Mouse (Mus musculus): ENCODE measurements around the gene Ctsa.

The Ctsa gene

DNA sequence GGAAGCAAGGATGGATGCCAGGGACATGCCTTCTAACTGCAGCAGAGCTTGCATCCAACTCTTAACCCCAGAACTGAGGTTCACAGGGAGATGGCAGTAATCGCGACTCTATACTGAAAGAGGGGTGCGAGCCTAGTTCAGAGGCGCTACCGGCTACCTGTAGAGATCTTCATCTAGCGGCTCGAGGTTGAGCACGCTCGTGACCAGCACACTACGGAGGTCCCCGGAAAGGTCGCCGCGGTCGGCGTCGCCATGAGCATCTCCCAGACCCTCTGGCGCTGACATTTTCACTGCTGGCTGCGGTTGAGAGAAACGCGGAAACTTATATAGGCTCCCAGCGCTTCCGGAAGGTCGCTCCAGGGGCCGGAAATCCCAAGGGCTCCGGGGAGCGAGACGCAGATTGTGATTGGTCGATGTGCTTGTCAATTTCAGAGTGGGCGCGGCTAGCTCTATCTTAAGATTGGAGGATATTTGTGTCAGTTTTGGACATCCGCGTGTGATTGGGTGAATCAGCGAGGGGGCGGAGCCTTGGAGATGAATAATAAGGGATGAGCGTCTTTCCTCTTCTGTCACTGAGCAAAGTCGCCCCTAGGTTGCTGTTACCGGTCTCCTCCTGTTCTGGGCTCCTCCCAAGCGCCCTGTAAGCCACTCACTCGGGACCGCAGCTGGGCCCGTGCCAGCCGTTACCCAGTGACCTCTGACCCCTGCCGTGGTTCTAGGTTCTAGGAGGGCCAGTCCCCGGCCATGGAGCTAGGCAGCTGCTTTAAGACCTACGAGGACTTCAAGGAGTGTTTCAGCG lies 27.9 kb upstream of the Ctsa start, which contains the start of the genes Acot8 and Zswim3:
Gene Acot8 (minus strand): TSS at position 350 of the 799 bp plus-strand sequence.
Gene Zswim3 (plus strand): TSS at position 566 of the 799 bp plus-strand sequence.
- DNase-seq (ENCODE audit: low read depth, low spot score), result peak; percentile 100

DNA sequence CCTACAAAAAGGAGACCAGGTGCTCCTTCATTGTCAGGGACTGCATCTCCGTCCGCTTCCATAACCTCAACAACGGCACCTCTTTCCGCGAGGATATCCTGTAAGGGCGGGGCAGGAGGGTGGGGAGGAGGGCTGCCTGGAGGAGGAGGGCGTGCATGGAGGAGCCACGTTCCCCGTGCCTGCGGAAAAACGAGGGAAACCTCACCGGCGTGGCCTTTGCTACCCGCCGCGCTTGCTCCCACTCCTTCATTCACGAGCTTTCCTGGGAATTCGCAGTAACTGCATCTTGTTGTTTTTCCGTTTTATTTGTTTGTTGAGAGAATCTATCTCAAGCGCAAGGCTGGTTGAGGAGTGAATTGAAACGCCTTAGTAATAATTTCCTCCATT lies 27.3 kb upstream of the Ctsa start:
- no peak for DNase-seq (ENCODE audit: low read depth, low spot score)

DNA sequence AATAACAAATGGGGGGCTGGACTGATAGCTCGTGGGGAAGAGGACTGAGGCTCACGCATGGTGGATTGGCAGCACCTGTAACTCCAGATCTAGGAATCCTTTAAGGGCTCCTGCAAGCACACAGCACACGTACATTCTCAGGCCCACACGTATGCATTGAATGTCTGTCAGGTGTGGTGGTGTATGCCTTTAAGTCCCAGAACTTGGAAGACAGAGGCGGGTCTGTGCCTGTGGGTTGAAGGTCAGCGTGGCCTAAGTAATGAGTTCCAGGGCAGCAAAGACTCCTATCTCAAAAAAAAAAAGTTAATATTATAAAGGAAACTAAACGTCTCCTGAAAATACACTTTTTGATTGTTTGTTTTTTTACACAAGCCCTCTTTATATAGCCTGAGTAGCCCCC lies 26.1 kb upstream of the Ctsa start:
- DNase-seq (ENCODE audit: low read depth, low spot score), result no peak

DNA sequence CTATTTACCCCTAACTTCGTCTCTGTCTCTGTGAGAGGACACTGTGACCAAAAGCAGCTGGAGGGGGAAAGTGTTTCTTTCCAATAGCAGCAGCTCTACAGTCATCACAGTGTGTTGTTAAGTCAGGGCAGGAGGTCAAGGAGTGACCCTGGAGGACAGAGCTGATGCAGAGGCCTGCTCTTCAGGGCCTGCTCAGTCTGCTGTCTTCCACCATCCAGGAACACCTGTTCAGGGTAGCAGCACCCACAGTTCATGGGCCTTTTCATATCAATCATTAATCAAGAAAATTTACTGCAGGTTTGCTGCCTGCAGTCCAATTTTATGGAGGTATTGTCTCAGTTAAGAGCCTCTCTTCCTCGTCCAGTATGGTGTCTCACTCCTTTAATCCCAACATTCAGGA lies 19.1 kb upstream of the Ctsa start:
- no peak for DNase-seq (ENCODE audit: low read depth, low spot score)

DNA sequence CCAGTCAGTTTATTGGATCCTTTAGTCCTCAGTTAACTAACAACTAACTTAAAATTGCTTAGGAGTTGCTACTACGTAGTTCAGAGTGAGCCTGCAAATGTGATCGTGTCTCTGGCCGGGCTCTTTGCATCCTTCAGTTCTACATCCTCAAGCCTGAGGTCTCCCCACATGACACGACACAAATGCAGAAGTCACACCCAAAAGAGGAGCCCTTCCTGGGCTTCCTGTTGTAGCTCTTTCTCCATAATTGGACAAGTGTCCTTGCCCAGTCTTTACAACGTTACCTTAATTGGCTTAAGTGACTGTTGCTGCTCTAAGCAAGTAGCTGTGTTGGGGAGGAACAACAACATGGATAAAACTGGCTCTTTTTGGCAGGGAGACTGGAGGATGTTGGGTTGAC lies 17.3 kb upstream of the Ctsa start:
- DNase-seq (ENCODE audit: low read depth, low spot score), result no peak

DNA sequence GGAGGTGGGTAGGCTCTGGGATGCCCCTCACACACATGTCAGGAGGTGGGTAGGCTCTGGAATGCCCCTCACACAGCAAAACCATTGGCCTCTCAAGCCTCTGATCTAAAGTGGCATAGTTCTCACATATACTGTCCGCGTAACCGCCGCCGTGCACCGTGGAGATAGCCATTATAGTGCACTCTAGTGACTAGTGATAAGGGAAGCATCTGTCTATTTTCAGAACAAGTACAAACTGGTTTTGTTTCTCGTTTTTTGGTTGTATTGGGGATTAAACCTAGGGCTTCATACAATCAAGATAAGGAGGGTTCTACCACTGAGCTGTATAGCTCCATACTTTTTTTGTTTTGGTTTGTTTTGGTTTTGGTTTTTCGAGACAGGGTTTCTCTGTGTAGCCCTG lies 16.9 kb upstream of the Ctsa start:
- DNase-seq (ENCODE audit: low read depth, low spot score), result no peak

DNA sequence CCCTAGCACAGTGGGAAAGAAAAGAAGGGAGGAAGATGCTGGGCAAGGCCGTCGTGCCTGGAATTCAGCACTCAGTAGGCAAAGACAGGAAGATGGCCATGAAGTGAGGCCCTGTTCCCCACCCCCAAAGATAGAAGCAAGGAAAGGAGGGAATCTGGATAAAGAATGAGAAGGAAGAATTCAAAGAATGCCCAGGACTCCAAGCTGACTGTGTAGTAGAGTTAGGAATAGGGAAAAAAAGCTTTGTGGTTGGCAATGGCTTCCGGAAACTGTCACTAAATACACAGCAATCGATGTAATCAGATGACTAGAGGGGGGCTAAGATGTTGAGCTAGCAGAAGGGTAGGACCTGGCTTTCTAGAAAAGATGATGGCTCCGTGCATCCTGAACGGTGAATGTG lies 15.5 kb upstream of the Ctsa start:
- DNase-seq (ENCODE audit: low read depth, low spot score), result no peak

DNA sequence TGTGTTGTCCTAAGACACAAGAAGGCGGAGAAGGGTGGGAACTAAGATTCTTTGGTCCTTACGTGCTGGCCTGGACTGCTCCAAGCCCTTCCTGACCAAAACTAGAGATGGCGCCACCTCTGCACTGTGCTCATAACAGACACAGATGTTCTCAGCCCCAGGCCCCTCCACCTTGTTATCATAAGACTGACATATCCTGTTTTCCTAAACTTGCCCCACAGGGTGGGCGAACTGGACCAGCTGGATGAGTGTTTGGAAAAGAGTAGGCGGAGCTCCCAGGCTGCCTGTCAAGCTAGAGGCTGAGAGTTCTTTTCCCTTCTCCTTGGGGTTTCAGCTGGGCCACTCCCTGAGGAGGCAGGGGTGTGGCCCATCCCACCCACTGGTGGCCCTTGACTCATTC lies 15.0 kb upstream of the Ctsa start:
- DNase-seq (ENCODE audit: low read depth, low spot score), result no peak

DNA sequence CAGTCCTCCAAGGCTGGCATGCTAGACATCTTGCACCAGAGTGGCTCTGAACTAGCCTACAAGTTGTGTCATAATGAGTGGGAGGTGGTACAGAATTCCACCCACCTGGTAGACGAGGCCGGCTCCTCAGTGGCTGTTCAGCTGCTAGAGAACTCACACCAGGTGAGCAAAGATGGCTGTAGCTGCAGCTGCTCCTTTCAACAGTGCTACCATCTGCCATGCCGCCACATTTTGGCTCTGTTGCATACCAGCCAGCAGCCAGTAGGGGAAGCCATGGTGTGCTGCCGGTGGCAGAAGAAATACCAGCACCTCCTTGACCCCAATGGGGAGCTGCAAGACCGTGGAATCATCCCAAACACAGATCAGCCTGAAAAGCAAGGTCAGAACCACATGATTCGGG lies 11.6 kb upstream of the Ctsa start:
- DNase-seq (ENCODE audit: low read depth, low spot score), result no peak

DNA sequence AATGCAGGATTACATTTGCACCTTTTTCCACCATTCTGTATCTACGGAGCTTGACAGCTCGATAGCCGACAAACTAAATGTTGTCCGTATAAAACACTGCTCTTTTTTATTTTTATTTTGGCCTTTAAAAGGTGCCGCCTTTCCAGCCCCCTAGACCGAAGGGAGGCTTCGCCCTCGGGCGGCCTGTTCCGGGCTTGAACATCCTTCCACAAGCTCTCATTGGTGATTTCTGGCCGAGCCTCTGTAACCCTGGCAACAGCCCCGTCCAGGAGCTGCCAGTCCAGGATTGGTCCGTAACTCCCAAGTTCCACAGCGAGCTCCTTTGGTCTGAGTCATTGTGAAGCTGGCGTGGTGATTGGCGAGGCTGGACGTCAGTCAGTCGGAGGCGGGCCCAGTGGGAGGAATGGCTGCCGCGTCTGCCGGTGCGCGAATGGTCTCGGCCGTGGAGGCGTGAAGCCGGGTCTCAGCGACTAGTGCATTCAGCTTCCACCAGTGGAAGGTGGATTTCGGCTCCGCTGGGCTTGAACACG lies 10.0 kb upstream of the Ctsa start, which contains the start of gene Zswim1:
Gene Zswim1 (plus strand): TSS at position 51 of the 530 bp plus-strand sequence.
- DNase-seq (ENCODE audit: low read depth, low spot score), result peak; percentile 99

DNA sequence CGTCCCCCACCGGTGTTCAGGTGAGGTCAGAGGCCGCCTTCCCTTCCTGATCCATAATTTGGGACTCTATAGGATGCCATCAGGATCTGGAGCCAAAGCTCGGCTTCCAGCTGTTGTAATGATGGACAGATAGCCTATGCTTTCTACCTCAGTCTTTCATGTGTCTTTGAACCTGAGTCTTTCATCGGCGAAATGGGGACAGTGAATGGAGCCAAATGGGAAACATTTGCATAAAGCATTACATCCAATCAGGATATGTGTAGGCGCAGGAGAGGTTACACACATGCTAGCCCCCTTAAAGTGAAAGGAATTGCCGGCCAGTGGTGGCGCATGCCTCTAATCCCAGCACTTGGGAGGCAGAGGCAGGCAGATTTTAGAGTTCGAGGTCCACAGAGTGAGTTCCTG lies 9.5 kb upstream of the Ctsa start:
- DNase-seq (ENCODE audit: low read depth, low spot score), result peak; percentile 75

DNA sequence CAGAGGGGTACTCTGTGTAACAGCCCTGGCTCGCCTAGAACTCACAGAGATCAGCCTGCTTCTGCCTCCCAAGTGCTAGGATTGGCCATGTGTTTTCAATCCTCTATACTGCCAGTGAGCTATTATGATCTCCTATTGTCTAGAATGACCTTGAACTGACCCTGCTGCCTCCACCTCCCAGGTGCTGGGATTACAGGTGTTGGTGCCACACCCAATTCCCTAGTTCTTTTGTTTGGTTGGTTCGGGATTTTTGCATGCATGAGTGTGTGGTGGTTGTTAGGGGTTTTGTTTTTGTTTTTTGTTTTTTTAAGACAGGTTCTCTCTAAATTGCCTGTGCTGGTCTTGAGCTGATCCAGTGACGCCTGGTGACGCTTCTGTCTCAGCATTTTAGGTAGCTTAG lies 8.7 kb upstream of the Ctsa start:
- DNase-seq (ENCODE audit: low read depth, low spot score), result peak; percentile 97

DNA sequence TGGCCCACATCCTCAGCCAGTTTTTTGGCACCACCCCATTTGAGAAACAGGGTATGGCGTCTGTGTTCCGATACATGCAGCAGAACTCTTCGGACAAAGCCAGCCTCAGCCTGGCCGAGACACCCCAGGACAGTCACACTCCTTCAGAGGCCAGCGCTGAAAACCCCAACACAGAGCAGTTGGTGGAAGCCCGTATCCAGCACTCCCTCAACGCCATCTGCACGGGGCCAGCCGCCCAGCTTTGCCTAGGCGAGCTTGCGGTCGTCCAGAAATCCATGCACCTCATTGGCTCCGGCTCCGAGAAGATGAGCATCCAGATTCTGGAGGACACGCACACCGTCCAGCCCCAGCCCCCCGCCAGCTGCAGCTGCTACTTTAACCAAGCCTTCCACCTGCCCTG lies 7.2 kb upstream of the Ctsa start:
- no peak for DNase-seq (ENCODE audit: low read depth, low spot score)

DNA sequence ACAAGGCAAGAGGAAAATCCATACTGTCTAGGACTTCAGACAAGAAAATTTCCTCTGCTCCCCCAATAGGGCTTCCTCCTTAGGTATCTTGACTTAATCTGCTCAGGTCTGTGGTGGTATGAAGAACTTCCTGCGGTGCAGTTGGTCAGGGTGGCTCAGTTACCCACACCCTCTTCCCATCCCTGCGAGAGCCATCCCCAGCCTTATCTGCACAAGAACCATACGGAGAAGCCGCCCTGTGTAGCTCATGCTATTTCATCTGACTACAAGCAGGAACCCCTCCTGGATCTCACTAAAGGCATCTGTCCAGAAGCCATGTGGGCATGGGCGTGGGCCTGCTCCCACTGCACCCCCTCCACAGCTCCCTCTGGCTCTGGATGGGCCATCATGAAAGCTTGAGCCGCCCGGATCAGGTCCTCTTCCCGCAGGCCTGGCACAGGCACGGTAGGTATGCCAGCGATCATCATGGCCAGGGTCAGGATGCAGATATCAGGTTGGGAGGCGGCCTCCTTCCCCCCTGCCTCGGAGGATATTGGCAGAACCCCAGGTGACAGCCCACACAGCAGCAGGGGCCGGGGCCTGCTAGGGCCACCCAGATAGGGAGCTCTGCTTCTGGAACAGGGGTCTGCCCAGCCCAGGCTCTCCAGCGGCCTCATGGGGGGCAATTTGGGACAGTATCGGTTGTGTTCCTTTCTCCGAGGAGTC lies 5.4 kb upstream of the Ctsa start:
- no peak for DNase-seq (ENCODE audit: low read depth, low spot score)

DNA sequence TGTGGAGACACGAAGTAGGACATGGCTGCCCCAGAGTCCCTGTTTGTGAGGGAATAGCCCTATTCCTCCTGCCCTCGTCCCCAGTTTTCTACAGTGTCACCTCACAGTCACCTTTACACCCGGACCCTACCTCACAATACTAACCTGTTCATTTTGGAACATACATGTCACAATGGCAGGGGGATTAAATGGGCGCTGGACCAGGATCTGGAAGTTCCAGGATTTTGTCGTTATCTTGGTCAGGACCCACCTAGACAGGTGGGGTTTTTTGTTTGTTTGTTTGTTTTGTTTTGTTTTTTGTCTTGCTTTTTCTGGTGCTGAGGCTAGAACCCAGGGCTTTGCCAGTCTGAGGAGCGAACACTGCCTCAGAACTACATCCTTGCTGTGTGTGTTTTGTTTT lies 4.2 kb upstream of the Ctsa start, which contains the start of gene Spata25:
Gene Spata25 (minus strand): TSS at position 101 of the 400 bp plus-strand sequence.
- no peak for DNase-seq (ENCODE audit: low read depth, low spot score)

DNA sequence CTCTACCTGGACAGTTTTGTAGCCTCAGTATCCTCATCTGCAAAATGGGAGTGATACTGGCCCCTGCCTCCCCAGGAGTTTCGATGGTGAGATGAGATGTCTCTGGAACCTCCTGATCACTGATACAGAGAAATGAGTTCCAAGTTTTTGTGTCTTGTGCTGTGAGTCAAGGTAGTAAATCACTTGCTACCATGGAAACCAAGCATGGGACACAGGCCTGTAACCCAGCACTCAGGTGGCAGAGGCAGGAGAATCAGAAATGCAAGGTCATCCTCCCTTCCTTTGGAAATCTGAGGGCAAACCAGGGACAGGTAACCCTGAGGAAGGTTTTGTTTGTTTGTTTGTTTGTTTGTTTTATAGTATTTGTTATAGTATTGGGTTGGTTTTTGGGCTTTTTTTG lies 3.6 kb upstream of the Ctsa start:
- peak; percentile 67 for DNase-seq (ENCODE audit: low read depth, low spot score)

DNA sequence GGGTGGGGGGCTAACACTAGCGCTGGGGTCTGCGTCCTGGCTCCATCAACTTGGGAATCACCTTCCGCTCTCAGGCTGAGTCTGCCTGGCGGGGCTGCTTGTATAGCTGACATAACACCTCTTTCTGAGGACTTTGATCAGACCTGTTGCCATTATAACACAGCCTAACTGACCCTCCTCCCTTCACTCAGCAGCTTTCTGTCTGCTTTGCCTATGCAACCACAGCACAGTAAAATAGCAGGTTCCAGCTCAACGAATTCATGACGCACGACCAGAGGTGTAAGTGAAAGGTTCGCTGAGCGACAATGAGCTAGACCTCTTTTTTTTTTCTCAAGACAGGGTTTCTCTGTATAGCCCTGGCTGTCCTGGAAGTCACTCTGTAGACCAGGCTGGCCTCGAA lies 1.6 kb upstream of the Ctsa start:
- DNase-seq (ENCODE audit: low read depth, low spot score), result no peak

DNA sequence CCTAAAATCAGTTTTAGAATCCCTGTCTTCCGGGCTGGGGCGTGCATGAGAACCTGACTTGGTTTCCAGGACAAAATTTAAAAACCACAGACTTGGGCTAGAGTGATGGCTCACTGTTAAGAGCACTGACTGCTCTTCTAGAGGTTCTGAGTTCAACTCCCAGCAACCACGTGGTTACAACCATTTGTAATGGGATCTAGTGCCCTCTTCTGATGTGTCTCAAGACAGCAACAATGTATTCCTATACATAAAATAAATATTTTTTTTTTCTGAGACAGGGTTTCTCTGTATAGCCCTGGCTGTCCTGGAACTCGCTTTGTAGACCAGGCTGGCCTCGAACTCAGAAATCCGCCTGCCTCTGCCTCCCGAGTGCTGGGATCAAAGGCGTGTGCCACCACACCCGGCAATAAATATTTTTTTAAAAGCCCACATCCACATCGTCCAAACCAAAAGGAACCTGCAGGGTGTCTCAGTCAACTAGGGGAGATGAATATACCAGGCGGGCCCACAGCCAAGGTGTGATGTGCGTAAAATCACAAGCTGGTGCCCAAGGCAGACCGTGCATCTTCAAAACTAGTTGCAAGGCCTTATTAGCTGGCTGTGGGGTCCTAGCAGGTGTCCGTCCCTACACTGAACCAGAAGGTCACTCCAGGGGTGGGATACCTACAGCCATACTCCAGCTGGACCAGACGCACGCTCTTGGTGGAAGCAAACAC lies 483 bp upstream of the Ctsa start:
- DNase-seq (ENCODE audit: low read depth, low spot score), result no peak

DNA sequence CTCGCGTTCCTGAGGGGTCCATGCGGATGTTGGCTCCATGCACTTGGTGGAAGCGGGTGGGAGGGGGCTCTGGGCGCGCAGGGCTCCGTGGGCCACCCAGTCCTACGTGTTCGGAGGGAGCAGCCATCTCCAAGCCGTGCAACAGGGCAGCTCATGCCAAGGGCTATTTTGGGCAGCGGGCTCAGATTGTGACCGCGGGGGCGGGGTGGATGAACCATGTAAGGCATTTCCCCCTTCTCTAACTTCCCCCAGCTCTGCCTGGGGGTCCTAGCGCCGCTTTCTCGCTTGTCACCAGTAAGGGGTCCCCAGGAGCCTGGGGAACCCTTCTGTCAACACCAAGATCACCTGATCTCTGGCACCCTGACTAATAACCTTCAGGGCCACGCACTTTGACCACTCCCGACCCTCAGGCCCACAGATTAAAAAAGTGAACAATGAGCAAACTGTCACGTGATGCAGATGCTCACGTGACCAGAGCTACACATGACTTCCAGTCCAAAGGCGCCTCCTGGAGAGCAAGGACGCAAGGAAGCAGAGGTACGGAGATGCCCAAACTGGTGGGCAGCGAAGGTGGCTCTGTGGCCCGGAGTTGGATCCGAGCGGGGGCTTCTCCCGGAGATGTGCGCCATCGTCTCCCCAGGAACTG lies 764 bp downstream of the Ctsa start, which contains the start of gene Neurl2:
Gene Neurl2 (minus strand): TSS at position 143 of the 646 bp plus-strand sequence.
- peak; percentile 97 for DNase-seq (ENCODE audit: low read depth, low spot score)

DNA sequence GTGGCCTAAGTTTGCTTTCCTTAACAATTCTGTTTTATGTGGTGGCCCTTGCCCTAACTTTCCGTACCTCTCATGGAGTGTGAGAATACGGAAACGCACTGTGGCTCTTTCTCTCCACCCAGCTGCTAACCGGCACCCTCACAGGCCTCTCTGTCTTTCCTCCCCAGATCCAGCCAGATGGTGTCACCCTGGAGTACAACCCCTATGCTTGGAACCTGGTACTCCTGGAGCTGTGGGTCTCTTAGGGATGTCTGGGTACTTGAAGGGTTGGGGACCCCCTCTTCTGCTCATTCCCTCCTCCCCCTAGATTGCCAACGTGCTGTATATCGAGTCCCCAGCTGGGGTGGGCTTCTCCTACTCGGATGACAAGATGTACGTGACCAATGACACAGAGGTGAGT lies 1.9 kb downstream of the Ctsa start:
- DNase-seq (ENCODE audit: low read depth, low spot score), result no peak

DNA sequence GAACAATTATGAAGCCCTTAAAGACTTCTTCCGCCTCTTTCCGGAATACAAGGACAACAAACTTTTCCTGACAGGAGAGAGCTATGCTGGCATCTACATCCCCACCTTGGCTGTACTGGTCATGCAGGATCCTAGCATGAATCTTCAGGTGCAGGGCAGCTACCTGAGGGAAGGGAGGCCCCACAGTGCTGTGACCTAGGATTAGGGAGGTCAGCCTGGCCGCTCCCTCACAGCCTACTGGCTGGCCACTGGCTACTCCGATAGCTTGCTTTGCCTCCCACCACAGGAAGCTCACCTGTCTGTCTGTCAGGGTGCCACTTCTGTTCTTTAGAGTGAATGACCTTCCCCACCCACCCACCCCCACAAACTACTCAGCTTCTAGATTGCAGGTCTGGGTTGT lies 2.5 kb downstream of the Ctsa start:
- DNase-seq (ENCODE audit: low read depth, low spot score), result no peak

All from ES-CJ7 (cell line).